Mouse (Mus musculus): ENCODE measurements at regions not wholly inside any gene's neighbourhood (a gene's known extent, or its start where the extent isn't known, plus 50 kb on each side); places are given as distances from the start of the nearest gene placed in this dataset.

GRCm38 (mm10) chr5:74880669-74881226 lies 163.8 kb downstream of the Chic2 start:
- no peaks in the 10 kb centered on the region for H3K27me3 ChIP-seq (ENCODE audit: control insufficient read depth, insufficient read depth, low read length)
- no peak for ATAC-seq (ENCODE audit: insufficient read depth)

GRCm38 (mm10) chr5:74880048-74880437 lies 164.5 kb downstream of the Chic2 start:
- Histone ChIP-seq H3K9ac (replicated peaks) (no peak overlapping the region), H3K36me3 (replicated peaks; ENCODE audit: control insufficient read depth, insufficient read depth, low read depth) (no peaks in the 10 kb centered on the region), H3K4me3 (ENCODE audit: insufficient read depth in 1 of 2, low read depth in 2 of 2, low read length in 2 of 2) (no peak overlapping the region), H3K27me3 (ENCODE audit: control insufficient read depth, insufficient read depth, low read length) (no peaks in the 10 kb centered on the region), H3K4me2 (ENCODE audit: low read depth) (no peak overlapping the region), H3K27ac (no peak overlapping the region), H3K4me1 (replicated peaks; ENCODE audit: control insufficient read depth in 2 of 2, insufficient read depth in 2 of 2, low read length in 1 of 2) (no peaks in the 10 kb centered on the region), H3K9me3 (ENCODE audit: control insufficient read depth, low read length) (no peaks in the 10 kb centered on the region)
- TF ChIP-seq EP300 (IDR thresholded peaks at IDR 0.05; ENCODE audit: low read depth) (no peak), CTCF (IDR thresholded peaks at IDR 0.05; ENCODE audit: low read depth) (no peak)
- DNase-seq (ENCODE audit: low read depth in 3 of 3, low spot score in 3 of 3) (no peak), ATAC-seq (ENCODE audit: insufficient read depth) (no peak)
- WGBS (ENCODE audit: insufficient replicate concordance), result 66% methylated on average over 6 of the region's 6 CpGs

More at GRCm38 (mm10) chr5:74880669-74881226, 163.8 kb downstream of the Chic2 start:
- no peak for DNase-seq (ENCODE audit: low read depth in 3 of 3, low spot score in 3 of 3)
- no peaks in the 10 kb centered on the region for H3K9me3 ChIP-seq (ENCODE audit: control insufficient read depth, low read length)
- WGBS (ENCODE audit: insufficient replicate concordance), result 46% methylated on average over 10 of the region's 10 CpGs
- no peaks in the 10 kb centered on the region for H3K36me3 ChIP-seq (replicated peaks; ENCODE audit: control insufficient read depth, insufficient read depth, low read depth)
- TF ChIP-seq EP300 (IDR thresholded peaks at IDR 0.05; ENCODE audit: low read depth) (no peak), CTCF (IDR thresholded peaks at IDR 0.05; ENCODE audit: low read depth) (no peak)
- H3K4me2 ChIP-seq (ENCODE audit: low read depth), result no peak overlapping the region
- no peak overlapping the region for H3K4me3 ChIP-seq (ENCODE audit: insufficient read depth in 1 of 2, low read depth in 2 of 2, low read length in 2 of 2)
- H3K27ac ChIP-seq, result no peak overlapping the region
- H3K4me1 ChIP-seq (replicated peaks; ENCODE audit: control insufficient read depth in 2 of 2, insufficient read depth in 2 of 2, low read length in 1 of 2), result no peaks in the 10 kb centered on the region
- no peak overlapping the region for H3K9ac ChIP-seq (replicated peaks)

- TF ChIP-seq CTCF (IDR thresholded peaks at IDR 0.05; ENCODE audit: low read depth) (no peak), EP300 (IDR thresholded peaks at IDR 0.05; ENCODE audit: low read depth) (no peak)
- Histone ChIP-seq H3K27ac (no peak overlapping the region), H3K27me3 (ENCODE audit: control insufficient read depth, insufficient read depth, low read length) (no peaks in the 10 kb centered on the region), H3K4me3 (ENCODE audit: insufficient read depth in 1 of 2, low read depth in 2 of 2, low read length in 2 of 2) (no peak overlapping the region), H3K4me2 (ENCODE audit: low read depth) (no peak overlapping the region), H3K36me3 (replicated peaks; ENCODE audit: control insufficient read depth, insufficient read depth, low read depth) (no peaks in the 10 kb centered on the region), H3K9ac (replicated peaks) (no peak overlapping the region), H3K9me3 (ENCODE audit: control insufficient read depth, low read length) (no peaks in the 10 kb centered on the region), H3K4me1 (replicated peaks; ENCODE audit: control insufficient read depth in 2 of 2, insufficient read depth in 2 of 2, low read length in 1 of 2) (0 out of 4 replicates have a peak, but pooled peaks cover 0 to 2% of the 10 kb centered on the region in 2 experiments)
- 51% methylated on average over 13 of the region's 13 CpGs for WGBS (ENCODE audit: insufficient replicate concordance)
- no peak for ATAC-seq (ENCODE audit: insufficient read depth)
- DNase-seq (ENCODE audit: low read depth in 3 of 3, low spot score in 3 of 3), result no peak
These were observed 165.2 kb downstream of the Chic2 start for GRCm38 (mm10) chr5:74879098-74880047.

GRCm38 (mm10) chr5:74877595-74877994 lies 167.0 kb downstream of the Chic2 start:
- Histone ChIP-seq H3K4me3 (ENCODE audit: insufficient read depth in 1 of 2, low read depth in 2 of 2, low read length in 2 of 2) (no peak overlapping the region), H3K9ac (replicated peaks) (no peak overlapping the region), H3K27ac (no peak overlapping the region), H3K27me3 (ENCODE audit: control insufficient read depth, insufficient read depth, low read length) (no peaks in the 10 kb centered on the region), H3K9me3 (ENCODE audit: control insufficient read depth, low read length) (no peaks in the 10 kb centered on the region), H3K36me3 (replicated peaks; ENCODE audit: control insufficient read depth, insufficient read depth, low read depth) (no peaks in the 10 kb centered on the region), H3K4me1 (replicated peaks; ENCODE audit: control insufficient read depth in 2 of 2, insufficient read depth in 2 of 2, low read length in 1 of 2) (0 out of 4 replicates have a peak, but pooled peaks cover 0 to 2% of the 10 kb centered on the region in 2 experiments), H3K4me2 (ENCODE audit: low read depth) (no peak overlapping the region)
- ATAC-seq (ENCODE audit: insufficient read depth) (no peak), DNase-seq (ENCODE audit: low read depth in 3 of 3, low spot score in 3 of 3) (no peak)
- WGBS (ENCODE audit: insufficient replicate concordance), result 41% methylated on average over 5 of the region's 5 CpGs
- TF ChIP-seq CTCF (IDR thresholded peaks at IDR 0.05; ENCODE audit: low read depth), result no peak
- no peak for TF ChIP-seq EP300 (IDR thresholded peaks at IDR 0.05; ENCODE audit: low read depth)

- DNase-seq (ENCODE audit: low read depth in 3 of 3, low spot score in 3 of 3), result no peak
- WGBS (ENCODE audit: insufficient replicate concordance), result 41% methylated on average over 6 of the region's 6 CpGs
These were observed 167.4 kb downstream of the Chic2 start for GRCm38 (mm10) chr5:74877185-74877584.

More at GRCm38 (mm10) chr5:74877185-74877584, 167.4 kb downstream of the Chic2 start:
- ATAC-seq (ENCODE audit: insufficient read depth), result no peak
- Histone ChIP-seq H3K4me3 (ENCODE audit: insufficient read depth in 1 of 2, low read depth in 2 of 2, low read length in 2 of 2) (no peak overlapping the region), H3K27ac (no peak overlapping the region), H3K9me3 (ENCODE audit: control insufficient read depth, low read length) (no peaks in the 10 kb centered on the region), H3K4me1 (replicated peaks; ENCODE audit: control insufficient read depth in 2 of 2, insufficient read depth in 2 of 2, low read length in 1 of 2) (0 out of 4 replicates have a peak, but pooled peaks cover 0 to 2% of the 10 kb centered on the region in 2 experiments), H3K9ac (replicated peaks) (no peak overlapping the region), H3K4me2 (ENCODE audit: low read depth) (no peak overlapping the region), H3K27me3 (ENCODE audit: control insufficient read depth, insufficient read depth, low read length) (no peaks in the 10 kb centered on the region), H3K36me3 (replicated peaks; ENCODE audit: control insufficient read depth, insufficient read depth, low read depth) (no peaks in the 10 kb centered on the region)
- TF ChIP-seq CTCF (IDR thresholded peaks at IDR 0.05; ENCODE audit: low read depth) (no peak), EP300 (IDR thresholded peaks at IDR 0.05; ENCODE audit: low read depth) (no peak)

All from liver, embryonic 14.5 days (tissue).